25 mouse cellular contexts compared by ENCODE assay signal in genomic region chr4:93438587-93439336, GRCm38 (mm10).
A peak's percentile ranks its signal among the peaks of the same experiment; 100 is the strongest.
DNase-seq lines count a peak whose midpoint lies in the region; ATAC-seq and TF ChIP-seq lines count a peak whose summit lies in the region.
"Had no signal": no experiment of that assay in that cellular context is flagged by ENCODE, and none has a peak within 500 bp of the region (broad histone marks: within the 10 kb centered on the region; RNA-seq: fewer than 3 reads in every experiment).

No protein-coding gene starts in this region.

- H3K36me3 ChIP-seq in embryonic facial prominence, embryonic 14.5 days (ENCODE audit: control insufficient read depth, insufficient read depth, low read length), result no peaks in the 10 kb centered on the region
- H3K36me3 ChIP-seq in embryonic facial prominence, embryonic 10.5 days (replicated peaks), result no peaks in the 10 kb centered on the region
- H3K36me3 ChIP-seq in neural tube, embryonic 13.5 days, result no peaks in the 10 kb centered on the region
- no peaks in the 10 kb centered on the region for H3K36me3 ChIP-seq in neural tube, embryonic 15.5 days
- no peaks in the 10 kb centered on the region for H3K36me3 ChIP-seq in limb, embryonic 14.5 days (ENCODE audit: control insufficient read depth, insufficient read depth, low read length)
- H3K36me3 ChIP-seq: embryonic facial prominence, embryonic 13.5 days; heart, embryonic 15.5 days had no signal

- no peak for TF ChIP-seq CTCF in left cerebral cortex, adult 2 months (IDR thresholded peaks at IDR 0.05)

- no peak overlapping the region for H3K9ac ChIP-seq in embryonic facial prominence, embryonic 14.5 days (ENCODE audit: low read depth, low read length)
- no peak overlapping the region for H3K9ac ChIP-seq in neural tube, embryonic 13.5 days
- H3K9ac ChIP-seq in neural tube, embryonic 15.5 days (replicated peaks), result no peak overlapping the region
- H3K9ac ChIP-seq in limb, embryonic 14.5 days (ENCODE audit: low read depth, low read length, severe bottlenecking), result no peak overlapping the region
- H3K9ac ChIP-seq: embryonic facial prominence, embryonic 13.5 days; heart, embryonic 15.5 days had no signal

- intact Hi-C loops in gastrocnemius, postnatal 14 days (cut with DNase I; ENCODE audit: low total_unique reads), result no loop called here
- intact Hi-C loops in gastrocnemius, postnatal 36 days (cut with DNase I), result no loop called here
- intact Hi-C loops in left cerebral cortex, adult 2 months (cut with DNase I), result no loop called here

- no peaks in the 10 kb centered on the region for H3K27me3 ChIP-seq in embryonic facial prominence, embryonic 14.5 days (replicated peaks; ENCODE audit: control insufficient read depth, insufficient read depth, low read length)
- H3K27me3 ChIP-seq in embryonic facial prominence, embryonic 10.5 days (replicated peaks; ENCODE audit: low read depth, poor library complexity, severe bottlenecking), result no peaks in the 10 kb centered on the region
- no peaks in the 10 kb centered on the region for H3K27me3 ChIP-seq in neural tube, embryonic 13.5 days
- no peaks in the 10 kb centered on the region for H3K27me3 ChIP-seq in neural tube, embryonic 15.5 days (replicated peaks)
- no peaks in the 10 kb centered on the region for H3K27me3 ChIP-seq in limb, embryonic 14.5 days (ENCODE audit: control insufficient read depth, insufficient read depth, low read length)
- H3K27me3 ChIP-seq: embryonic facial prominence, embryonic 13.5 days; heart, embryonic 15.5 days had no signal

- no peak overlapping the region for H3K4me2 ChIP-seq in embryonic facial prominence, embryonic 14.5 days (ENCODE audit: low read depth, low read length)
- H3K4me2 ChIP-seq in neural tube, embryonic 13.5 days, result no peak overlapping the region
- no peak overlapping the region for H3K4me2 ChIP-seq in neural tube, embryonic 15.5 days
- H3K4me2 ChIP-seq in limb, embryonic 14.5 days (replicated peaks; ENCODE audit: low read depth, low read length, severe bottlenecking), result no peak overlapping the region
- H3K4me2 ChIP-seq: embryonic facial prominence, embryonic 13.5 days; heart, embryonic 15.5 days had no signal

- ATAC-seq in embryonic facial prominence, embryonic 14.5 days (ENCODE audit: low read depth), result no peak
- ATAC-seq in neural tube, embryonic 13.5 days (ENCODE audit: low read depth), result peak; percentile 63
- no peak for ATAC-seq in neural tube, embryonic 15.5 days (ENCODE audit: low FRiP score)
- no peak for ATAC-seq in limb, embryonic 14.5 days (ENCODE audit: low FRiP score, low read depth)
- ATAC-seq: hindbrain, postnatal 0 days; intestine, embryonic 16.5 days had no signal

- 52% methylated on average over 3 of the region's 3 CpGs for WGBS in embryonic facial prominence, embryonic 14.5 days
- WGBS in embryonic facial prominence, embryonic 10.5 days, result 82% methylated on average over 3 of the region's 3 CpGs
- 62% methylated on average over 3 of the region's 3 CpGs for WGBS in neural tube, embryonic 13.5 days
- 55% methylated on average over 3 of the region's 3 CpGs for WGBS in neural tube, embryonic 15.5 days
- WGBS in limb, embryonic 14.5 days, result 73% methylated on average over 3 of the region's 3 CpGs

- H3K27ac ChIP-seq in embryonic facial prominence, embryonic 14.5 days (replicated peaks; ENCODE audit: low read depth, low read length), result no peak overlapping the region
- H3K27ac ChIP-seq in embryonic facial prominence, embryonic 10.5 days (replicated peaks), result no peak overlapping the region
- H3K27ac ChIP-seq in neural tube, embryonic 13.5 days (replicated peaks), result no peak overlapping the region
- H3K27ac ChIP-seq in neural tube, embryonic 15.5 days (replicated peaks), result no peak overlapping the region
- H3K27ac ChIP-seq in limb, embryonic 14.5 days (replicated peaks; ENCODE audit: low read depth, low read length), result no peak overlapping the region
- no peak overlapping the region for H3K27ac ChIP-seq in left cerebral cortex, adult 2 months
- H3K27ac ChIP-seq: embryonic facial prominence, embryonic 13.5 days; heart, embryonic 15.5 days; hindbrain, postnatal 0 days; layer of hippocampus, adult 2 months had no signal

- no peak overlapping the region for H3K4me3 ChIP-seq in embryonic facial prominence, embryonic 14.5 days (ENCODE audit: low read depth, low read length)
- H3K4me3 ChIP-seq in embryonic facial prominence, embryonic 10.5 days, result no peak overlapping the region
- no peak overlapping the region for H3K4me3 ChIP-seq in neural tube, embryonic 13.5 days
- H3K4me3 ChIP-seq in neural tube, embryonic 15.5 days (replicated peaks), result no peak overlapping the region
- H3K4me3 ChIP-seq in limb, embryonic 14.5 days (replicated peaks; ENCODE audit: low read length), result no peak overlapping the region
- no peak overlapping the region for H3K4me3 ChIP-seq in left cerebral cortex, adult 2 months
- H3K4me3 ChIP-seq: embryonic facial prominence, embryonic 13.5 days; heart, embryonic 15.5 days; layer of hippocampus, adult 2 months; myocyte had no signal

- TF ChIP-seq POLR2A in limb, embryonic 14.5 days (IDR thresholded peaks at IDR 0.05; ENCODE audit: borderline replicate concordance, extremely low read depth, insufficient read depth, insufficient read length), result no peak

- peaks cover 5% of the 10 kb centered on the region; the same call in 1 of the 2 replicates for H3K4me1 ChIP-seq in embryonic facial prominence, embryonic 14.5 days (ENCODE audit: control insufficient read depth, insufficient read depth, low read length)
- H3K4me1 ChIP-seq in embryonic facial prominence, embryonic 10.5 days, result no peaks in the 10 kb centered on the region
- peaks cover 15% of the 10 kb centered on the region for H3K4me1 ChIP-seq in neural tube, embryonic 13.5 days (replicated peaks)
- H3K4me1 ChIP-seq in neural tube, embryonic 15.5 days, result peaks cover 14% of the 10 kb centered on the region
- 0 out of 2 replicates have a peak, but pooled peaks cover 3% of the 10 kb centered on the region for H3K4me1 ChIP-seq in limb, embryonic 14.5 days (ENCODE audit: control insufficient read depth, insufficient read depth, low read length)
- H3K4me1 ChIP-seq: embryonic facial prominence, embryonic 13.5 days; heart, embryonic 15.5 days had no signal

- H3K9me3 ChIP-seq in embryonic facial prominence, embryonic 14.5 days (ENCODE audit: control insufficient read depth, low read length), result no peaks in the 10 kb centered on the region
- H3K9me3 ChIP-seq in embryonic facial prominence, embryonic 10.5 days, result no peaks in the 10 kb centered on the region
- H3K9me3 ChIP-seq in neural tube, embryonic 13.5 days, result no peaks in the 10 kb centered on the region
- no peaks in the 10 kb centered on the region for H3K9me3 ChIP-seq in neural tube, embryonic 15.5 days (replicated peaks)
- H3K9me3 ChIP-seq in limb, embryonic 14.5 days (ENCODE audit: control insufficient read depth, low read length), result no peaks in the 10 kb centered on the region
- H3K9me3 ChIP-seq: embryonic facial prominence, embryonic 13.5 days; heart, embryonic 15.5 days had no signal

- DNase-seq in embryonic facial prominence, embryonic 14.5 days (ENCODE audit: low spot score), result peak; percentile 67
- no peak for DNase-seq in embryonic facial prominence, embryonic 10.5 days (ENCODE audit: low spot score)
- DNase-seq in gastrocnemius, postnatal 14 days, result peak; percentile 15
- DNase-seq in gastrocnemius, postnatal 36 days, result no peak
- DNase-seq in limb, embryonic 14.5 days (ENCODE audit: low spot score), result peak; percentile 32
- DNase-seq in left cerebral cortex, adult 2 months (ENCODE audit: extremely low spot score in 1 of 2, low spot score in 2 of 2), result no peak
- DNase-seq: adrenal gland, adult 2 months; cerebellum, adult 18-20 months; cerebellum, postnatal 14 days; heart, postnatal 36 days; kidney, adult 9 months; kidney, postnatal 14 days; layer of hippocampus, postnatal 36 days; lung, postnatal 4 days; midbrain, embryonic 14.5 days; retina, postnatal 1 day; thymus, postnatal 25 days had no signal

Comparison
In these comparisons a context has a peak if more than half of its experiments do, and no peak if none do; other contexts are left out.
1. DNase-seq: peak in embryonic facial prominence, embryonic 14.5 days (single experiment), gastrocnemius, postnatal 14 days (single experiment) and limb, embryonic 14.5 days (single experiment); none in embryonic facial prominence, embryonic 10.5 days (single experiment), gastrocnemius, postnatal 36 days (0 of 2) and left cerebral cortex, adult 2 months (0 of 2).